Mouse (Mus musculus) spleen, adult 2 months (tissue): ENCODE measurements at regions not wholly inside any gene's neighbourhood (a gene's known extent, or its start where the extent isn't known, plus 50 kb on each side); places are given as distances from the start of the nearest gene placed in this dataset.
A peak's percentile ranks its signal among the peaks of the same experiment; 100 is the strongest.

Experiments used
- DNase-seq, 2 experiments: peaks; one replicate each; pipeline versions ENCODE4 v3.0.0 to v3.0.0-alpha.2; 2012 to 2021; ENCODE audit warnings: low spot score in 2 of 2, low read depth in 1 of 2
- H3K27ac ChIP-seq: fragments of 200-500 bp; 2 replicates; pipeline ENCODE4 v1.5.1; 2012; ENCODE audit warnings: low read length, inconsistent platforms; ENCODE audit not compliant: insufficient read depth
- H3K27me3 ChIP-seq: fragments of 200-500 bp; 2 replicates; pipeline ENCODE4 v1.6.1; 2012; ENCODE audit warnings: mild to moderate bottlenecking, moderate library complexity, low read length, inconsistent platforms; ENCODE audit not compliant: control insufficient read depth, insufficient read depth
- H3K36me3 ChIP-seq: fragments of 200-500 bp; 2 replicates; pipeline ENCODE4 v1.6.1; 2012; ENCODE audit warnings: mild to moderate bottlenecking, low read length, inconsistent platforms; ENCODE audit not compliant: control insufficient read depth, insufficient read depth
- H3K4me1 ChIP-seq: fragments of 200-500 bp; 2 replicates; pipeline ENCODE4 v1.6.1; 2011; ENCODE audit warnings: inconsistent platforms; ENCODE audit not compliant: control insufficient read depth, insufficient read depth, insufficient read length
- H3K4me3 ChIP-seq: fragments of 200-500 bp; 2 replicates; pipeline ENCODE4 v1.5.1; 2011; ENCODE audit warnings: mild to moderate bottlenecking, inconsistent platforms; ENCODE audit not compliant: insufficient read depth, insufficient read length; ENCODE audit errors: extremely low read depth
- CTCF ChIP-seq: fragments of 200-500 bp; IDR thresholded peaks from 2 replicates; pipeline ENCODE4 v1.5.1; 2011; ENCODE audit warnings: mild to moderate bottlenecking, inconsistent platforms; ENCODE audit not compliant: insufficient read depth, insufficient read length, insufficient replicate concordance; ENCODE audit errors: extremely low read depth
- POLR2A ChIP-seq: fragments of 200-500 bp; IDR thresholded peaks from 2 replicates; pipeline ENCODE4 v1.6.1; 2011; ENCODE audit warnings: low read depth, low read length, inconsistent platforms

DNA sequence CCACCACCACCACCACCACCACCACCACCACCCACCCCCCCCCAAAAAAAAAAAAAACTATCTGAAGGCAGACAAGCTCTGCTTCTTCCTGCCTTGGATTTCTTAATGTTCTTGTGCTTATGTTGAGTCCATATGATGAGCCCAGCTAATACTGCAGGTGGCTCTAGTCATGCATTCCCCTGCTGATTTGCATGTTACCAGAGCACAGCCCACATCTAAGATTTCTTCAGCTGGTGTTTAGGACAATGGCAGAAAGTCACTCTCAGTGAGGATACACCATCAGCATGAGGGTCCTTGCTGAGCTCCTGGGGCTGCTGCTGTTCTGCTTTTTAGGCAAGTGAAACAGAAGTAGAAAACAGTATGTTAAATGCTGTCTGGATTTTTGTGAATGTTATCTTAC, 901.6 kb upstream of the Tacstd2 start:
- Histone ChIP-seq H3K36me3 (no peaks in the 10 kb centered on the region), H3K4me3 (no peak overlapping the region), H3K27ac (no peak overlapping the region; the same call in 1 of the 2 replicates), H3K4me1 (no peaks in the 10 kb centered on the region; the same call in 1 of the 2 replicates), H3K27me3 (no peaks in the 10 kb centered on the region)
- TF ChIP-seq CTCF (no peak), POLR2A (no peak)
- DNase-seq: peak; percentile 22 to 31
